Mouse (Mus musculus): ENCODE measurements around the gene Nkain1.

GRCm38 (mm10) chr4:130516490-130516889, 57.5 kb downstream of the Nkain1 start:
- TF ChIP-seq GATA1 (IDR thresholded peaks at IDR 0.05; ENCODE audit: borderline replicate concordance, low read length) (no peak), CTCF (IDR thresholded peaks at IDR 0.05; ENCODE audit: low read depth, low read length) (no peak), POLR2AphosphoS5 (IDR thresholded peaks at IDR 0.05; ENCODE audit: insufficient replicate concordance, low read depth, low read length) (no peak), GATA2 (IDR thresholded peaks at IDR 0.05; ENCODE audit: borderline replicate concordance, low read depth, low read length) (no peak)

All from G1E (cell line).